Mouse (Mus musculus): ENCODE results near the gene Igsf21. TPM values are rescaled to one million over a fixed set of nuclear protein-coding genes. Genes with fewer than 3 reads are reported as not detected.

The Igsf21 gene
- polyA plus RNA-seq, 1 experiment = 0.40 TPM

DNA sequence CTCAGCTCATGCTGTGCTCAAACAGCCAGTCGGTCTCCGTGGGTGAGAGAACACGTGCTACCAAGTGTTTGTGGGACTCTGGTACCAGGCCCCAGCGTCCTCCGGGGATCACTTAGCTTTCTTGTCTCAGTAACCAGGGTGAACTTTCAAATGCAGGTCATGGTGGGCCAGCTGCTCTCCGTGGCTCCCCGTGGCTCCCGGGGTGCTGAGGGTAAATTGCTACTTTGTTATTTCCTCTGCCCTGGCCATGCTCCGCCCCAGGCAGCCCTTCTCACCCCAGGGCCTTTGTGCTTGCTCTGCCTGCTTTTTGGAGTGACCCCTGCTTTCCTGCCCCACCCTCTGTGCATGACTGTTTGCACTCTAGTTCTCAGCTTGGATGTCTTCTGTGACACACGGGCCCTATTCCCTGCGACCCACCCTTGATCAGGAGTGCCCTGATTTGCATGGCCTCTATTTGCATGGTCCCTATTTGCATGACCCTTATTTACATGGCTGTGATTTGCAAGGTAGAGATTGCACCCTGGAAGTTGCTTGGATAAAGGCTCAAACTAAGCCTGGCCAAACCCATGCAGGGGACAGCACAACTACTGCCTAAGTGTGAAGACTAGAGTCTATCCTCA is 143.9 kb downstream of the Igsf21 start:
- Histone ChIP-seq H3K36me3 (ENCODE audit: control insufficient read depth, insufficient read depth, low read length, poor library complexity, severe bottlenecking) (no peaks in the 10 kb centered on the region), H3K27me3 (ENCODE audit: control insufficient read depth, insufficient read depth, low read length, poor library complexity, severe bottlenecking) (no peaks in the 10 kb centered on the region), H3K27ac (ENCODE audit: insufficient read depth, low read length) (peak overlapping the region; percentile 78), H3K4me3 (ENCODE audit: low read depth, low read length) (peak overlapping the region; percentile 58), H3K9ac (ENCODE audit: low read depth, poor library complexity, severe bottlenecking) (no peak overlapping the region), H3K4me1 (ENCODE audit: control insufficient read depth, insufficient read depth, low read length) (peaks cover 10% of the 10 kb centered on the region), H3K9me3 (replicated peaks; ENCODE audit: control insufficient read depth, insufficient read depth, low read length, poor library complexity, severe bottlenecking) (no peaks in the 10 kb centered on the region)
- TF ChIP-seq POLR2A (IDR thresholded peaks at IDR 0.05; ENCODE audit: insufficient read depth, low read length) (no peak), EP300 (IDR thresholded peaks at IDR 0.05; ENCODE audit: insufficient read depth, low read depth, low read length) (peak; percentile 90), CTCF (IDR thresholded peaks at IDR 0.05; ENCODE audit: low read depth, low read length) (no peak)

DNA sequence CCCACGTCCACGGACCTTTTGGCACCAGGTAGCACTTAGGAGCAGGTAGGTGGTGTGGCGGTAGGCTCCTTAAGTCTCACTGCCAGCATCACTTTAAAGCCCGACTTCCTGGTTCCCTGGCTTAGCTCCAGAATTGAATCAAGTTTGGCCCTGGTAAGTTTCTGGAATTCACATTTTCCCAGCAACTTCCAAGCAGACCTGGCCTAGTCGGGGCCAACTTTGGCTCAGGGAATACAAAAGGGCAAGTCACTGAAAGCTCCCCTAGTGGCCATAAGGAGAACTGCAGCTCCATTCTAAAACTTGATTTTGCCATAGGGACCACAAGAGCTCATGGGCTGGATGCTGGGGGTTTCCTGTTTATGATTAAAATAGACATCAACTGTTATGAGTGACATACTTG is 145.5 kb downstream of the Igsf21 start:
- Histone ChIP-seq H3K9me3 (replicated peaks; ENCODE audit: control insufficient read depth, insufficient read depth, low read length, poor library complexity, severe bottlenecking) (no peaks in the 10 kb centered on the region), H3K9ac (ENCODE audit: low read depth, poor library complexity, severe bottlenecking) (no peak overlapping the region), H3K27ac (ENCODE audit: insufficient read depth, low read length) (no peak overlapping the region), H3K36me3 (ENCODE audit: control insufficient read depth, insufficient read depth, low read length, poor library complexity, severe bottlenecking) (no peaks in the 10 kb centered on the region), H3K27me3 (ENCODE audit: control insufficient read depth, insufficient read depth, low read length, poor library complexity, severe bottlenecking) (no peaks in the 10 kb centered on the region), H3K4me3 (ENCODE audit: low read depth, low read length) (no peak overlapping the region), H3K4me1 (ENCODE audit: control insufficient read depth, insufficient read depth, low read length) (peaks cover 10% of the 10 kb centered on the region)
- TF ChIP-seq CTCF (IDR thresholded peaks at IDR 0.05; ENCODE audit: low read depth, low read length) = peak; percentile 52
- no peak for TF ChIP-seq EP300 (IDR thresholded peaks at IDR 0.05; ENCODE audit: insufficient read depth, low read depth, low read length)

DNA sequence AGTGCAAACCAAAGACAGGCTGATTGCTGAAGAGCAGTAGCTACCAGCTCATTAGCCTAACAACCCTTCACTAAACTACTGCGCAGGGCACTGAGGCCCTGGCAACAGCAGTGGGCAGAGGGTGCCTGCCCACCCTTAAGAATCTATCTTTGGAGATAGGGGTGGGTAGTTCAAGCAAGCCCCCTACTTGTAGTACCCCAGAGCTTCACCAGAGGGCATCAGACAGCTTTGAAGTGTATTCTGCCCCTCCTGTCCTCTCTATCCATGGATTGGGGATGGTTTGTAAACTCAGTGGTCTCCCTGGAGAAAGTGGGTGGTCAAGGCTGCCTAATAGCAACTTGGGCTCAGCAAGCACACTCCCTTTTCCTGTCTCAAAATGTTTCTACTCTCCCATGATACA is 146.4 kb downstream of the Igsf21 start:
- no peaks in the 10 kb centered on the region for H3K27me3 ChIP-seq (ENCODE audit: control insufficient read depth, insufficient read depth, low read length, poor library complexity, severe bottlenecking)
- no peaks in the 10 kb centered on the region for H3K9me3 ChIP-seq (replicated peaks; ENCODE audit: control insufficient read depth, insufficient read depth, low read length, poor library complexity, severe bottlenecking)
- no peak overlapping the region for H3K27ac ChIP-seq (ENCODE audit: insufficient read depth, low read length)
- H3K4me1 ChIP-seq (ENCODE audit: control insufficient read depth, insufficient read depth, low read length) = peaks cover 8% of the 10 kb centered on the region
- H3K4me3 ChIP-seq (ENCODE audit: low read depth, low read length) = no peak overlapping the region
- no peaks in the 10 kb centered on the region for H3K36me3 ChIP-seq (ENCODE audit: control insufficient read depth, insufficient read depth, low read length, poor library complexity, severe bottlenecking)
- no peak overlapping the region for H3K9ac ChIP-seq (ENCODE audit: low read depth, poor library complexity, severe bottlenecking)
- peak; percentile 27 for TF ChIP-seq CTCF (IDR thresholded peaks at IDR 0.05; ENCODE audit: low read depth, low read length)
- TF ChIP-seq POLR2A (IDR thresholded peaks at IDR 0.05; ENCODE audit: insufficient read depth, low read length) = no peak

- Histone ChIP-seq H3K36me3 (ENCODE audit: control insufficient read depth, insufficient read depth, low read length, poor library complexity, severe bottlenecking) (no peaks in the 10 kb centered on the region), H3K9me3 (replicated peaks; ENCODE audit: control insufficient read depth, insufficient read depth, low read length, poor library complexity, severe bottlenecking) (no peaks in the 10 kb centered on the region), H3K4me1 (ENCODE audit: control insufficient read depth, insufficient read depth, low read length) (no peaks in the 10 kb centered on the region), H3K27me3 (ENCODE audit: control insufficient read depth, insufficient read depth, low read length, poor library complexity, severe bottlenecking) (no peaks in the 10 kb centered on the region), H3K4me3 (ENCODE audit: low read depth, low read length) (no peak overlapping the region), H3K9ac (ENCODE audit: low read depth, poor library complexity, severe bottlenecking) (no peak overlapping the region), H3K27ac (ENCODE audit: insufficient read depth, low read length) (no peak overlapping the region)
- TF ChIP-seq POLR2A (IDR thresholded peaks at IDR 0.05; ENCODE audit: insufficient read depth, low read length) (no peak), CTCF (IDR thresholded peaks at IDR 0.05; ENCODE audit: low read depth, low read length) (peak; percentile 57), EP300 (IDR thresholded peaks at IDR 0.05; ENCODE audit: insufficient read depth, low read depth, low read length) (no peak)
Observed at GRCm38 (mm10) chr4:140096283-140096682, 150.3 kb downstream of the Igsf21 start.

DNA sequence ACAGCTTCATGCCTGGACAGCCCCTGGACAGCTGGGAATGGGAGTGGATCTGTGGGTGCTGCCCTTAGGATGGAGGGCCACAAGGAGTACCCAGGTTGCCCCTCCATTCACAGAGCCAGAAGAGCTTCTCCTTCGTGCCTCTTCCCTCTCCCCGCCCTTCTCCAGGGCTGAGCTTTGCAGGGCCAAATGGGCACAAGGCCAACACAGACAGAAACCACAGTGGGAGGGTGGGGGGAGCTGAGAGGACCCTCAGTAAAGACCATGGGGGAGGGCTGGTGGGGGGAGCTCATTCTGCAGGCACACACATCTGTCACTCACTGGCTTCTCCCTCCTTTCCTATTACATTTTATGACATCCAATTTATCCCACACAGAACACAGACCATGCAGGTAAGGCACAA is 151.7 kb downstream of the Igsf21 start:
- no peak for TF ChIP-seq EP300 (IDR thresholded peaks at IDR 0.05; ENCODE audit: insufficient read depth, low read depth, low read length)
- no peak for TF ChIP-seq POLR2A (IDR thresholded peaks at IDR 0.05; ENCODE audit: insufficient read depth, low read length)
- no peak for TF ChIP-seq CTCF (IDR thresholded peaks at IDR 0.05; ENCODE audit: low read depth, low read length)
- no peaks in the 10 kb centered on the region for H3K27me3 ChIP-seq (ENCODE audit: control insufficient read depth, insufficient read depth, low read length, poor library complexity, severe bottlenecking)
- H3K27ac ChIP-seq (ENCODE audit: insufficient read depth, low read length) = no peak overlapping the region
- H3K9ac ChIP-seq (ENCODE audit: low read depth, poor library complexity, severe bottlenecking) = no peak overlapping the region
- no peaks in the 10 kb centered on the region for H3K9me3 ChIP-seq (replicated peaks; ENCODE audit: control insufficient read depth, insufficient read depth, low read length, poor library complexity, severe bottlenecking)
- no peaks in the 10 kb centered on the region for H3K36me3 ChIP-seq (ENCODE audit: control insufficient read depth, insufficient read depth, low read length, poor library complexity, severe bottlenecking)
- no peak overlapping the region for H3K4me3 ChIP-seq (ENCODE audit: low read depth, low read length)
- no peaks in the 10 kb centered on the region for H3K4me1 ChIP-seq (ENCODE audit: control insufficient read depth, insufficient read depth, low read length)

DNA sequence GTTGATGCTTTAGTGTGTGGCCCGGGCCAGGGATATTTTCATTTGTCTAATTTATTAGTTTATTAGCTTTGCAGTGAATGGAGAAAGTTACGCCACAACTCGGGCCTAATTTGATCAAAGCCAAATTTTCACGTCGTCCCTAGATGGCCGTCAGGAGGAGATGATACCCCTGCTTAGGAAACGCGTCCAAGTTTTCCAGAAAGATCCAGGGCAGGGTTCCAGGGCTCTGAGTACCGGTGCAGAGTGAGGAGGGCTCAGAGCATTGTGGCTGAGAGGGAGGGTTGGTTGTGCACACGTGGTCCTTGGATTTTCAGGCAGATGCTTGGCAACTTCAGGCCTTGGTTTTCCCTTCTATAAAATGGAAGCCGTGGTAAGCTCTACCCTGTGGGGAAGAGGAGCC is 154.2 kb downstream of the Igsf21 start:
- H3K9me3 ChIP-seq (replicated peaks; ENCODE audit: control insufficient read depth, insufficient read depth, low read length, poor library complexity, severe bottlenecking) = no peaks in the 10 kb centered on the region
- no peak overlapping the region for H3K4me3 ChIP-seq (ENCODE audit: low read depth, low read length)
- H3K9ac ChIP-seq (ENCODE audit: low read depth, poor library complexity, severe bottlenecking) = no peak overlapping the region
- H3K27ac ChIP-seq (ENCODE audit: insufficient read depth, low read length) = no peak overlapping the region
- no peaks in the 10 kb centered on the region for H3K4me1 ChIP-seq (ENCODE audit: control insufficient read depth, insufficient read depth, low read length)
- TF ChIP-seq POLR2A (IDR thresholded peaks at IDR 0.05; ENCODE audit: insufficient read depth, low read length) (no peak), CTCF (IDR thresholded peaks at IDR 0.05; ENCODE audit: low read depth, low read length) (no peak), EP300 (IDR thresholded peaks at IDR 0.05; ENCODE audit: insufficient read depth, low read depth, low read length) (no peak)
- H3K36me3 ChIP-seq (ENCODE audit: control insufficient read depth, insufficient read depth, low read length, poor library complexity, severe bottlenecking) = no peaks in the 10 kb centered on the region
- no peaks in the 10 kb centered on the region for H3K27me3 ChIP-seq (ENCODE audit: control insufficient read depth, insufficient read depth, low read length, poor library complexity, severe bottlenecking)

All from ES-Bruce4 (cell line).